Mouse (Mus musculus): ENCODE data around the gene Sdhb. TPM values are rescaled to one million over a fixed set of nuclear protein-coding genes. Genes with fewer than 3 reads are reported as not detected.

Gene Sdhb
- polyA plus RNA-seq, 1 experiment from 2014 or later = 418 TPM

- no peak overlapping the region for H3K4me3 ChIP-seq (ENCODE audit: low read depth, low read length)
- ATAC-seq (ENCODE audit: insufficient read depth, low FRiP score, low TSS enrichment) (no peak), DNase-seq (ENCODE audit: low spot score) (no peak)
- no peak overlapping the region for H3K9ac ChIP-seq (ENCODE audit: low read length)
- H3K4me1 ChIP-seq (ENCODE audit: control insufficient read depth, insufficient read depth, low read length) = peaks cover 12% of the 10 kb centered on the region
- H3K4me2 ChIP-seq (ENCODE audit: low read depth) = no peak overlapping the region
- 83% methylated on average over 29 of the region's 29 CpGs for WGBS
- no peak overlapping the region for H3K27ac ChIP-seq (ENCODE audit: low read depth, low read length)
- no peaks in the 10 kb centered on the region for H3K27me3 ChIP-seq (ENCODE audit: control insufficient read depth, insufficient read depth, low read length)
- peaks cover 19% of the 10 kb centered on the region for H3K36me3 ChIP-seq (ENCODE audit: control insufficient read depth, insufficient read depth, low read length)
- H3K9me3 ChIP-seq (ENCODE audit: control insufficient read depth, low read length) = no peaks in the 10 kb centered on the region
Observed at GRCm38 (mm10) chr4:141017657-141018436, 56.8 kb downstream of the Sdhb start.

- no peak overlapping the region for H3K4me3 ChIP-seq (ENCODE audit: low read depth, low read length)
- ATAC-seq (ENCODE audit: insufficient read depth, low FRiP score, low TSS enrichment) (no peak), DNase-seq (ENCODE audit: low spot score) (no peak)
- no peaks in the 10 kb centered on the region for H3K27me3 ChIP-seq (ENCODE audit: control insufficient read depth, insufficient read depth, low read length)
- WGBS = 89% methylated on average over 17 of the region's 17 CpGs
- no peak overlapping the region for H3K4me2 ChIP-seq (ENCODE audit: low read depth)
- H3K27ac ChIP-seq (ENCODE audit: low read depth, low read length) = peak overlapping the region; percentile 57; the same call in 1 of the 2 replicates
- H3K9ac ChIP-seq (ENCODE audit: low read length) = 0 out of 2 replicates have a peak overlapping the region, but pooled peaks have one; percentile 41
- peaks cover 12% of the 10 kb centered on the region for H3K4me1 ChIP-seq (ENCODE audit: control insufficient read depth, insufficient read depth, low read length)
- peaks cover 15% of the 10 kb centered on the region for H3K36me3 ChIP-seq (ENCODE audit: control insufficient read depth, insufficient read depth, low read length)
- no peaks in the 10 kb centered on the region for H3K9me3 ChIP-seq (ENCODE audit: control insufficient read depth, low read length)
Observed at GRCm38 (mm10) chr4:141020220-141020619, 59.2 kb downstream of the Sdhb start.

DNA sequence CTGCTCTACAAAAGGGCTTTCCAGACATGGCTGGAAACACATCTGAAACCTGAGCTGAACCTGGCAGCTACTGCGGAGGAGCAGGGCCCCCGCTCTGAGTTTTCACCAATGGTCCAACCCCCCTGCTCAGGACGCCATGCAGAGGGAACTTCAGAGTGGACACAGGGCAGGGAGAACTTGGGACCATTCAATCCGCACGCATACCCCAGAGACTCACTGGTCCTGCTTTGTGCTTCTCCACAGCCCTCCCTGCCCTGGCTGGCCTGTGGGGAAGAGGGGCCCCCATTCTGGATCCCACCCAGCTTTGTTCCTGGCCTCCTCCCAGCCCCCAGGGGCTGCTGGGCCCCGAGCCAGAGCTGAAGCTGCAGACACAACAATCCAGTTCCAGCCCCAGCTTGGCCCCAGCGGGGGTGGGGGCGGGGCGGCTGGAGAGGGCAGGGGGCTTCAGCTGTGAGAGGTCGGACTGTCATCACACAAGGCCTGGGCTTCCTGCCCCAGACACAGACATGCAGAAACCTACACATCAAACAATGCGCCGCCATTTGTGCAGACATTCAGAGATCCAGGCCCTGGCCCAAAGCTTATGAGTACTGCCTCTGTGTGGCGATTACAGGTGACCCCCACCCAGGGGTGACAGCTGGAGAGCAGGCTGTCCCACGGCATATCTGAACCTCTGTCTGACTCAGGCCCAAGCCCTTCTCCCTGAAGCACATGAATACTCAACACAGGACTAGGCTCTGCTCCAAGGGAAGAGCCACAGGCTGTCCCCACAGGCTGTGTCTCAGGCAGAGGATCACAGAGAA is 60.0 kb downstream of the Sdhb start:
- Histone ChIP-seq H3K4me3 (ENCODE audit: low read depth, low read length) (no peak overlapping the region), H3K9me3 (ENCODE audit: control insufficient read depth, low read length) (no peaks in the 10 kb centered on the region), H3K27ac (ENCODE audit: low read depth, low read length) (peak overlapping the region; percentile 57), H3K4me2 (ENCODE audit: low read depth) (peak overlapping the region; percentile 17; the same call in 1 of the 2 replicates), H3K36me3 (ENCODE audit: control insufficient read depth, insufficient read depth, low read length) (peaks cover 10% of the 10 kb centered on the region), H3K9ac (ENCODE audit: low read length) (peak overlapping the region; percentile 41), H3K27me3 (ENCODE audit: control insufficient read depth, insufficient read depth, low read length) (no peaks in the 10 kb centered on the region), H3K4me1 (ENCODE audit: control insufficient read depth, insufficient read depth, low read length) (peaks cover 12% of the 10 kb centered on the region)
- ATAC-seq (ENCODE audit: insufficient read depth, low FRiP score, low TSS enrichment) (peak; percentile 20; the same call in 1 of the 2 replicates), DNase-seq (ENCODE audit: low spot score) (peak; percentile 70)
- WGBS = 26% methylated on average over 14 of the region's 14 CpGs

DNA sequence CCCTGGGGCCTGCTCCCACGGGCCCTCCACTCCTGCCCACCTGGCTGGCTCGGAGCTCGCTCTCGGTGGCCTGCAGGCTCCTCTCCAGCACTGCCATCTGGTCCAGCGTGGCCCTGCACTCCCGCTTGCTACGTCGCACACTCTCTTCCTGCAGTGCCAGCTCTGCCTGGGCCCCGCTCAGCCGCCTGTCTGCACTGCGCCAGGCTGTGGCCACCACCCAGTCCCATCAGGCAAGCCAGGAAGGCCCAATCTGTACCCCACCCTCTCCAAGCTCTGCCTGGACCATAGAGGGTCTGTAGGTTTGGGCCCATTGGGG is 60.6 kb downstream of the Sdhb start:
- peaks cover 8% of the 10 kb centered on the region for H3K36me3 ChIP-seq (ENCODE audit: control insufficient read depth, insufficient read depth, low read length)
- no peak overlapping the region for H3K4me2 ChIP-seq (ENCODE audit: low read depth)
- WGBS = 79% methylated on average over 11 of the region's 11 CpGs
- H3K4me1 ChIP-seq (ENCODE audit: control insufficient read depth, insufficient read depth, low read length) = peaks cover 12% of the 10 kb centered on the region
- H3K27me3 ChIP-seq (ENCODE audit: control insufficient read depth, insufficient read depth, low read length) = no peaks in the 10 kb centered on the region
- no peak overlapping the region for H3K4me3 ChIP-seq (ENCODE audit: low read depth, low read length)
- H3K27ac ChIP-seq (ENCODE audit: low read depth, low read length) = peak overlapping the region; percentile 57
- peak overlapping the region; percentile 41 for H3K9ac ChIP-seq (ENCODE audit: low read length)
- DNase-seq (ENCODE audit: low spot score) (no peak), ATAC-seq (ENCODE audit: insufficient read depth, low FRiP score, low TSS enrichment) (no peak)
- H3K9me3 ChIP-seq (ENCODE audit: control insufficient read depth, low read length) = no peaks in the 10 kb centered on the region

GRCm38 (mm10) chr4:141024052-141024451 is 63.0 kb downstream of the Sdhb start:
- Histone ChIP-seq H3K9ac (ENCODE audit: low read length) (no peak overlapping the region), H3K27me3 (ENCODE audit: control insufficient read depth, insufficient read depth, low read length) (no peaks in the 10 kb centered on the region), H3K27ac (ENCODE audit: low read depth, low read length) (no peak overlapping the region), H3K4me1 (ENCODE audit: control insufficient read depth, insufficient read depth, low read length) (peaks cover 12% of the 10 kb centered on the region), H3K9me3 (ENCODE audit: control insufficient read depth, low read length) (no peaks in the 10 kb centered on the region), H3K4me2 (ENCODE audit: low read depth) (no peak overlapping the region), H3K4me3 (ENCODE audit: low read depth, low read length) (no peak overlapping the region), H3K36me3 (ENCODE audit: control insufficient read depth, insufficient read depth, low read length) (peaks cover 3% of the 10 kb centered on the region)
- DNase-seq (ENCODE audit: low spot score) (no peak), ATAC-seq (ENCODE audit: insufficient read depth, low FRiP score, low TSS enrichment) (no peak)
- 83% methylated on average over 9 of the region's 9 CpGs for WGBS

DNA sequence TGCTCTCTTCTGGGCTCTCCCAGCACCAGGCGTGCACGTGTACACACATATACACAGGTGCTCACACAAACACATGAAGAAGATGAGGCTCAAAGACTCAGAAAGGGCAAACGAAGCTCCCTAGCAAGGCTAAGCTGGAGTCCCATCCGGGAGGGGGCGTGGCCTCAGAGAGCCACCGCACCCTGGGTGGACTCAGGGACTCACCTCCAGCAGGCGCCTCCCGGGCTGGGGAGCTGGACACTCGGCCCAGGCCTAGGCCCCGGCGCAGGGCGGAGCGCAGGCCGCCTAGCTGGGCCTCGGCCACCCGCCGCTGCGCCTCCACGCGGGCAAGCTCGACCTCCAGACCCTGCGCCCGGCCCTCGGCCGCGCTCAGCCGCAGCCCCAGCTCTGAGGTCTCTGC is 64.0 kb downstream of the Sdhb start:
- DNase-seq (ENCODE audit: low spot score) (no peak), ATAC-seq (ENCODE audit: insufficient read depth, low FRiP score, low TSS enrichment) (no peak)
- H3K27ac ChIP-seq (ENCODE audit: low read depth, low read length) = no peak overlapping the region
- no peak overlapping the region for H3K4me2 ChIP-seq (ENCODE audit: low read depth)
- H3K4me3 ChIP-seq (ENCODE audit: low read depth, low read length) = no peak overlapping the region
- 74% methylated on average over 21 of the region's 27 CpGs for WGBS
- peaks cover 12% of the 10 kb centered on the region for H3K4me1 ChIP-seq (ENCODE audit: control insufficient read depth, insufficient read depth, low read length)
- no peaks in the 10 kb centered on the region for H3K27me3 ChIP-seq (ENCODE audit: control insufficient read depth, insufficient read depth, low read length)
- H3K9ac ChIP-seq (ENCODE audit: low read length) = no peak overlapping the region
- peaks cover 5% of the 10 kb centered on the region for H3K36me3 ChIP-seq (ENCODE audit: control insufficient read depth, insufficient read depth, low read length)
- H3K9me3 ChIP-seq (ENCODE audit: control insufficient read depth, low read length) = no peaks in the 10 kb centered on the region

Other genes with a start within 250 kb of the Sdhb start
- gene Padi6, start 218.6 kb upstream of the Sdhb start, polyA plus RNA-seq (2014; fragmentation: Nextera tagmentation; extraction: Ambion mirVana) = not detected in 2 replicates
- gene Padi4, start 187.0 kb upstream of the Sdhb start, polyA plus RNA-seq (2014; fragmentation: Nextera tagmentation; extraction: Ambion mirVana) = 0.09 and 0.50 TPM in 2 replicates
- gene Padi3, start 150.6 kb upstream of the Sdhb start, polyA plus RNA-seq (2014; fragmentation: Nextera tagmentation; extraction: Ambion mirVana) = not detected in 2 replicates
- 0.22 TPM in 1 of 2 replicates, not detected in the other for gene Padi1, start 115.4 kb upstream of the Sdhb start, polyA plus RNA-seq (2014; fragmentation: Nextera tagmentation; extraction: Ambion mirVana)
- 1.1 and 1.7 TPM in 2 replicates for gene Padi2, start 54.9 kb upstream of the Sdhb start, polyA plus RNA-seq (2014; fragmentation: Nextera tagmentation; extraction: Ambion mirVana)
- gene Atp13a2, start 25.7 kb downstream of the Sdhb start, polyA plus RNA-seq (2014; fragmentation: Nextera tagmentation; extraction: Ambion mirVana) = 58.7 and 59.7 TPM in 2 replicates
- 279 and 295 TPM in 2 replicates for gene Mfap2, start 49.2 kb downstream of the Sdhb start, polyA plus RNA-seq (2014; fragmentation: Nextera tagmentation; extraction: Ambion mirVana)
- 7.9 and 10.3 TPM in 2 replicates for gene Crocc, start 99.3 kb downstream of the Sdhb start, polyA plus RNA-seq (2014; fragmentation: Nextera tagmentation; extraction: Ambion mirVana)
- 47.7 and 53.0 TPM in 2 replicates for gene Necap2, start 117.2 kb downstream of the Sdhb start, polyA plus RNA-seq (2014; fragmentation: Nextera tagmentation; extraction: Ambion mirVana)
- not detected in 2 replicates for gene Spata21, start 127.1 kb downstream of the Sdhb start, polyA plus RNA-seq (2014; fragmentation: Nextera tagmentation; extraction: Ambion mirVana)
- gene Szrd1, start 178.6 kb downstream of the Sdhb start, polyA plus RNA-seq (2014; fragmentation: Nextera tagmentation; extraction: Ambion mirVana) = 30.7 and 32.1 TPM in 2 replicates
- 29.3 and 30.3 TPM in 2 replicates for gene Fbxo42, start 186.7 kb downstream of the Sdhb start, polyA plus RNA-seq (2014; fragmentation: Nextera tagmentation; extraction: Ambion mirVana)

Measured in neural tube, embryonic 11.5 days (tissue).